1 mouse cellular context compared by ENCODE assay signal in the genomic region with DNA sequence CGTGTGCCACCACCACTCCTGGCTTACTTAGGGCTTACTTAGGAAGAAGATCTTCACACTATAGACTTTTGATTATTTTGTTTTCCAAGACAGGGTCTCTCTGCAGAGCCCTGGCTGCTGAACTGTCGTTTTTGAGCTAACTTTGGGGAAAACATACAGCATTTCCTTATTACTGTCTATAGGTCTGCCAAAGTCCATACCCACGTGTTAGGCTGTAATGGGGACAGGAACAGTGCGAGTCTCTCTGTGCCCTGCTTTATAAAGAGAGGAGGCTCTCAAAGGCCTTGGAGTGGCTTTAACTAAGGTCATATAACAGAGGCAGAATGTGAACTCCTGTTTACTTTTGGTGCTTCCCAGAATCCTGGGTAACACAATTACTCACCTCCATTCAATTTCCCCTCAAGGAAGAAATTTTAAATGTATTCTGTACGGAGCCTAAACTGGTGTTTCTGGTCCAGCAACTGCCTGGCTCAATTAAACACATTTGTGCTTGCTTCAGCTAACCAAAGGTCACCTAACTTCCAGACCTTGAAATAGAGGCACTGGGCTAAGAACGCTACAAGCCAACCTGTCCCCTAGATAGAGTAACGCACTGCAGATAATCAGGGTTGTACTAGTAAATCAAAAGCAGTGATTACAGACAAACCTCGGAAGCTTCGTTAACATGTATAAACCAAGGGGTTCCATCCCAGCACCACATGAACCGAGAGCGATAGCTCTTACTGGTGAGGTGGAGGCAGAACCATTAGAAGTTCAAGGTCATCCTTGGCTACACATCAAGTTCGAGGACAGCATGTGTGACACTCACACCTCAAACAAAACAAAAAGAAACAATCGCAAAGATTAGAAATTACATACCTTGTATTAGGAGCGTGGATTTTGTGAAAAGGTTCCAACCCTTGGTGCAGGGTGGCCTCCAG.
TF ChIP-seq lines count a peak whose summit lies in the region.

No protein-coding gene starts in this region.

TF ChIP-seq in CH12.LX, 34 proteins besides CTCF, POLR2A, EP300 and RAD21 (continued from another document):
- peak; percentile 87 for TF ChIP-seq MYC (IDR thresholded peaks at IDR 0.05; ENCODE audit: low read depth, low read length)
